Mouse (Mus musculus): ENCODE data around the gene Anks3.

Gene Anks3

DNA sequence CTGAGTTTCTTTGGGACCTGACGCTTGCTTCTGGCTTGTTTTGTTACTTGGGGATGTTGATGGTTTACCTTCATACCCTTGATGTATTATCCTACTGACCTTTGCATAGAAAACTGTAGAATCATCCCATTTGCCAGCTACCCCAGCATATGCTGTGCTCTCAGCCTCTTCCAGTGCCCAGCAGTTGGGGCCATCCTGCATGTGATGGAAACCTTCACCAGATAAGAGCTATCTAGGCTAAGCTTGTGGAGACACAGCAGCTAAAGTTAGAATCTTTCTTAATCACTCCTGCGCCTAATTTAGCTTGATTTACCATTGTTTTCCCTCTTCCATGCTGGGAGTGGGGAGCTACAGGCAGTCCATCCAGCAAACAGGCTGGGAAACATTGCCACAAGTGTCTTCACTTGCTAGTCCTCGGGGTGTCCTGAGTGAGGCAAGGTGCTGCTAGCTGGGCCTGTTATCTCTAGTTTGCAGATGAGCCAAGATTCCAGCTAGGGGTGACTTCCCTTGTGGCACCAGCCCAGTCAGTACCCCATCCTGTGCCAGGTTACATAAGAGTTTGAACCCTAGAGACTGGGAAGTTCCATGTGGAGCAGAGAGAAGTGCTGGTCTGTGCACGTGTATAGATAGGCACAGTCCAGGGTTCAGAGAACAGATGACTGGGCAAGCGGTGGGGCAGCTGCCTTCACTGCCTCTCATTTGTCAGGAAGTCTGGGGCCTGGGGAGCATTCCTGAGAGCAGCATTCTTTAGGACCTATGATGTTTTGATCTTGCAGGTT is 67.6 kb downstream of the Anks3 start:
- DNase-seq (ENCODE audit: low read depth, low spot score), result no peak

DNA sequence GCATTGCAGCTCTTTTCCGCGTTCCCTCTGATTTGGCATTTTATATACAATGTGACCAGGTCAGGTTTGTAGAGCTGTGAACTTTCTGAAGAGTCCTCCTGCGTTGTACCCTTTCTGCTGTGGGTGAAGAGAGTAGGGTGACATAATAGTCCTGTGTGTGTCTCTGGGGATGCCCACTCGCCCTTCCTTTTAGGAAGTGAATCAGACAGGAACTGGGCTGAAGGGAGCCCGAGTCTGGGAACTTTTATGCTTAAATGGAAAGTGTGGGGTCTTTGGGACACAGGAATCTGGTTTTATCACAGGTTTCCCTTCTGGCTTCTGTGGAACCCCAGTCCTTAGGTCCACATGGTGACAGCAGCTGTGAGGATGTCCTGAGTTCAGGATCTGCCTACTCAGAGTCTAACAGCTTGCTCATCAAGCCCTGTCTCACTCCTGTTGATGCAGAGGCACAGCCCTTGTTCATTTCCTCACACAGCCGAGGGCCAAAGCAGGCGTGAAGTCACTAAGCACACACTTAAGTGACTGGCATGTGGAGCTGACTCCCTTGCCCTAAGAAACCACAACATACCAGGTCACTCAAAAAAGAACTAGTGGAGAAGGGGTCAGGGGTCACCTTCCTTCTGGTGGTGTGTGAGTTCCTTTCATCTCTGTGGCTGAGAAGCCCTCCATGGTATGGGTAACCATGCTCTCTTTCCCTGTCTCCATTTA is 69.7 kb downstream of the Anks3 start:
- no peak for DNase-seq (ENCODE audit: low read depth, low spot score)

- DNase-seq (ENCODE audit: low read depth, low spot score), result no peak
These were observed 71.8 kb downstream of the Anks3 start for GRCm38 (mm10) chr16:4892171-4892570.

Data from mesoderm, embryonic 11.5 days (tissue).